Mouse (Mus musculus): Measurements from ENCODE around the gene Aox2.

- no peak for TF ChIP-seq ZNF384 (IDR thresholded peaks at IDR 0.05; ENCODE audit: low read depth, low read length)
- TF ChIP-seq MAFK (IDR thresholded peaks at IDR 0.05; ENCODE audit: insufficient read depth, low read depth, low read length) = no peak
Observed at GRCm38 (mm10) chr1:58408141-58408540, 130.0 kb downstream of the Aox2 start.
